Mouse (Mus musculus) 416B (cell line): ENCODE measurements around the gene Slc35e2.

Experiments used
- DNase-seq: peaks from one replicate; pipeline ENCODE4 v3.0.0; 2011; ENCODE audit warnings: low read depth

Slc35e2 gene

GRCm38 (mm10) chr4:155577132-155577531, 24.1 kb upstream of the Slc35e2 start:
- no peak for DNase-seq

DNA sequence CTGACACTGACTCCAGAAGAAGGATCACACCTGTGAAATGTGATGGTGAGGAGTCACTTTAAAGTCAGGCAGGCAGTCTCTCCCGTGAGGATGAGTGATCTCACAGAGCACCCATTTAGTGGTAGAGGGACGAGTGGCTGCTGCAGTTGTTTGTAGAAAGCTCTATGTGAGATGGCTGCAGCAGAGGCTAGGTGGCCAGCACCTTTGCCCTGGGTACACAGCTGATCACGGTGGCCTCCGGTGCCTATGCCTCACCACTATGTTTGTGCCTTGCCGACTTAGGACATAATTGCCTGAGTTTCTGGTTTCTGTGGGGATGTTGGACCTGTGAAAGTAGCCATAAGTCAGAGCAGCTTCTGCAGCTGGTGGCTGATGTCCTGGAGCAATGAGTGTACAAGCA, 23.5 kb upstream of the Slc35e2 start:
- no peak for DNase-seq

- no peak for DNase-seq
Observed at GRCm38 (mm10) chr4:155578336-155579125, 22.7 kb upstream of the Slc35e2 start.

DNA sequence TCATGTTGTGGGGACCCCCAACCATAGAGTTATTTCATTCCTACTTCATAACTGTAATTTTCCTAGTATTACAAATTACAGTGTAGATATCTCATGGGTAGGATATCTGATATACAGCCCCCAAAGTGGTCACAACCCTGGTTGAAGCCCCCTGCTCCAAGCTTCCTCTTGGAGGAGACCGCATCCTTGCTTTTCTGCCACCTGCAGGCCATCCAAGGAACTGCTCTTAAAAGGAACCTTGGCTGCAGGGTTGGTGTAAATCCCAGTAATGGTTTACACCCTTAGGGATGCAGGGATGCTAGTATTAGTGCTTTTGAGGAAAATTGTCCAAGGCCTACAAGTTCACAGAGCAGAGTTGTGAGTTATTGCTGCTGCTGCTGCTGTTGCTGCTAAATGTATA, 20.8 kb upstream of the Slc35e2 start:
- no peak for DNase-seq

DNA sequence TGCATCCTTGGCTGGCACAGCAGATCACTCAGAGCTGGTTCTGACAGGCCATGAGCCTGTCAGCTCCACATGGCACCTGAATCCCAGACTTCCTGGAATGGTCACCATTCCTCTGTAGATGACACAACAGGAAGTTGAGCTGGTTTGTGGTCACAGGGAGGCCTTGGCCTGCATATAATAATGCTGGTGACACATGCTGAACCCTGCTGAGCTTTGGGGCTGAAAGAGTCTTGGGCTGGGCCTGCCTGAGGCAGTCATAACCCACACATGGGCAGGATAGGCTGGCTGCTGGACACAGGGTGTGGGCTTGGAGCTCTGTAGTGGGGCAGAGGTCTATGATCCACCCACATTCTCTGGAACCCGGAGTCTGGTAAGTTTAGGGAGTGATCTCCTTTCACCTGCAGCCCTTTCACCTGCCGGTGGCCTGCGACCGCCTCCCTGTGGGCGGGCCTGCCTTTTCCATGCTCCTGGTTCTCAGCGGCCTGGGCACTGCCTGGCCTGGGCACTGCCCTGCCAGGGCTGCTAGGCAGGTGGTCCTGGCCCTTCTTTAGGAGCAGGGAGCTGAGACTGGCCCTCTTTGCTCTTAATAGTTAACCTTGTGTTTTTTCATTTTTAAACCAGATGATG, 18.8 kb upstream of the Slc35e2 start:
- peak; percentile 91 for DNase-seq

DNA sequence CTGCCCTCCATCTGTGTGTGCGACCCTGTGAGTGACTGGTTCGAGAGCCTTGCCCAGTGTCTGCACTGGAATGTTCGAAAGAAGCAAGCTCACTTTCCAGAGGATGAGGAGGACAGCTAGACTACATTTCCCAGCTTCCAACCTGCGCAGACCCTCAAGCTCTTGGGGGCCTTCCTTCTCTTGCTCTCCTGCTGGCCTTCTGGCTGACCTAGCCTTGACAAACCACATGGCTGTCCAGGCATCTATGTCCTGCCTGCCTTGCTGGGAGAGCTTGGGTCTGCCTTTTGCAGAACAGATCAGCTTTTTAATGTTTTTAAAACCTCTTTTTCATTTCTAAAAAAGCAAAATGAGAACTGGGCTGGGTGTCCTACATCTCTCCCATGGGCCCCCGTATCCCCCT, 11.9 kb upstream of the Slc35e2 start:
- DNase-seq, result no peak

DNA sequence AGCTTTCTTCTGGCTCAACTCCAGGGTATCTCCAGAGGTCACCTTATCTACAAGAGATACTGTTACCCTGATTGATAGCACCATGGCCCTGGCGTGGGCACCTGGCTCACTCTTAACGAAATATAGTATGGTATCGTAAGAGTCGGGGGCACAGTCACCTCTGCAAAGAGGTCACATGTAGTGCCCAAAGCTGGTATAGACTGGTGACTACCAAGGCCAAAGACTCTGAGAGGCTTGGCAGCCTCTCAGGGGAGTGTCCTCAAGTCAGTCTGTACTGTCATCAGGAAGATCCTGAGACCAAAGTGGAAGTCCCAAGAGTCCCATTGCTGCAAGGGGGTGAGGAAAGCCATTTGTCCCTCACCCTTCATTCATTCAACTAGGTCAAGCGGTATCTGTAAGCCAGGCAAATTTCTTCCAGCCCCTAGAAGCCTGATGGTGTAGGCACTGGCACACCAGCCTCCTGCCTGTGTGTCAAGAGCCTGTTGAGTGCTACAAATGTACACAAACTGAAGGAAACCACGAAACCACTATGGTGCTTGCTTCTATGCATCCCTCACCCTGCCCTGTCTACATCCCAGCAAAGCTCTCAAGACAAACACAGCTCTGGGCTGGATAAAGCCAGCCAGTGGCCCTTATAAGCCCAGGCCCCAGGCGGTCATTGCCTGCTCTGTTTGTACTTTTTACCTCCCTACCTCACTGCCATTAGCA, 10.1 kb upstream of the Slc35e2 start:
- DNase-seq, result peak; percentile 85

GRCm38 (mm10) chr4:155593780-155594179, 7.4 kb upstream of the Slc35e2 start:
- peak; percentile 54 for DNase-seq

- peak; percentile 94 for DNase-seq
Observed at GRCm38 (mm10) chr4:155595777-155596176, 5.4 kb upstream of the Slc35e2 start.

DNA sequence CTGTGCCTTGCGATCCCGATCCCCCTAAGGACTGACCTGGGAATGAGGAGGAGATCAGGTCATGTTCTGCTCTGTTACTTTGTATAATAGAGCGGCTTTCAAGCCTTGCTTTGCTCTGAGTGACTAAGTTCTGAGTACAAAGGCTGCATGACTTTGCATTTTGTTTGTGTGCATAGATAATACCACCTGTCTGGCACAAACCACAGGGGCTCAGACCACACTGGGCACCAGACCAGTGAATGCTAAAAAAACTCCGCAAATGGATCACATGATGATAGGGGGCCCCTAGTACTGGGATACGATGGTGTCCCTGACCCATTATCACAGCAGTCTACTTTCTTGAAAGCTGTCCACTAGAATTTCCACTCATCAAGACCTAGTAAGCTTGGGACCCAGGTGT, 4.6 kb upstream of the Slc35e2 start:
- DNase-seq, result peak; percentile 93

DNA sequence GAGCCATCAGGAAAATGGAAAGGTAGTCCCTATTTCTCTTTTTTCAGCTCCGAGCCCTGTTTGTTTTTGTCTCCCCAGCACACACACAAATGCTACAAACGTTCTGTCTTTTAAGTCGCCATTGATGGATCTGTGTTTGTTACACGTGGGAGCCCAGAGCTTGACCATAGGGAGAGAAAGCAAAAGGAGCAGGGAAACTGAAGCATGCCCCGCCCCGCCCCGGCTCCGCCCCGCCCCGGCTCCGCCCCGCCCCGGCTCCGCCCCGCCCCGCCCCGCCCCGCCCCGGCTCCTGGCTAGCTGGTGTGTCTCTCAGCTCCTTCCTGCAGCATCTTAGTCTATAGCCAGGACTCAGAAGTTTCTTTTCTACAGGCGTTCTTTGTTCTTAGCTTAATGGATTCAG, 2.7 kb upstream of the Slc35e2 start:
- peak; percentile 22 for DNase-seq

GRCm38 (mm10) chr4:155599901-155600825, 1.1 kb upstream of the Slc35e2 start:
- DNase-seq, result peak; percentile 68

GRCm38 (mm10) chr4:155601997-155602456, 811 bp downstream of the Slc35e2 start:
- no peak for DNase-seq

GRCm38 (mm10) chr4:155602753-155603152, 1.5 kb downstream of the Slc35e2 start:
- DNase-seq, result no peak

GRCm38 (mm10) chr4:155603801-155604200, 2.6 kb downstream of the Slc35e2 start:
- no peak for DNase-seq

- DNase-seq, result no peak
Observed at GRCm38 (mm10) chr4:155605132-155605531, 3.9 kb downstream of the Slc35e2 start.

DNA sequence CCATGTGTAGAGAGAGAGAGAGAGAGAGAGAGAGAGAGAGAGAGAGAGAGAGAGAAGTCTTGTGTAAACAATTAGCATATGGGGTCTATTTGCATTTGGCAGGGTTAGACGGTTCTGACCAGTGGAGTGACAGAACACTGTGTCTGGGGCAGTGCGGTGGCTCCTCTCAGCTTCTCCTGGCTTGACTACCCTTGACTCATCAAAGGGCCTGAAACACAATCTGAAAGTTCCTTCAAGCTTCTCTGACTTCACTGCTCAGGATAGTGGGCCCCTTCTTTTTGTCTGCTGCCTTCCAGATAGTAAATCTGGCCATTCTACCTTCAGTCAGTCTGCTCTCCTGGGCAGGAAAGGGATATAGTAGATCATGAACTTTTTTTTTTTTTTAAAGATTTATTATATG, 5.6 kb downstream of the Slc35e2 start:
- DNase-seq, result no peak

GRCm38 (mm10) chr4:155611860-155612259, 10.6 kb downstream of the Slc35e2 start:
- DNase-seq, result no peak

DNA sequence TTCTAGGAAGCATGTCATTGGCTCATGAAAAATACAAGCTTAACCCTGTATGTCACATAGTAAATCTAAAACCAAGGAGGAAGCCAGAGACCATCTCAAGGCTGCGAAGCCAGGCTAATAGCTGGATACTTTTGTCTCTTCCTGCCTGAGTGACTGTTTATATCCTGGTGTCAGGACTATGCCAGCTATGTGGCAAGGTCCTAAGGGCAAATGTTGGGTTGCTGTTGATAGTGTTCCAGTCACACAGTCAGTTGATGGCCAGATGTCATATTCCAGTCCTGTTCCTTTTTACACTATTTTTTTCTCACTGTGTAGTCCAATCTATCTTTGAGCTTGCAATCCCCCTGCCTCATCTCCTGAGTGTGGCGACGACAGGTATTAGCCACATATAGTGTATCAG, 12.0 kb downstream of the Slc35e2 start:
- no peak for DNase-seq

- DNase-seq, result no peak
Observed at GRCm38 (mm10) chr4:155618321-155618720, 17.1 kb downstream of the Slc35e2 start.

GRCm38 (mm10) chr4:155624338-155625291, 23.4 kb downstream of the Slc35e2 start, which contains the start of gene Cdk11b:
TSS of gene Cdk11b (plus strand) at chr4:155624854.
- DNase-seq, result peak; percentile 100
